Mouse (Mus musculus) forebrain, embryonic 15.5 days (tissue): ENCODE results near the gene Pros1. TPM values are rescaled to one million over a fixed set of nuclear protein-coding genes. Genes with fewer than 3 reads are reported as not detected.

Experiments
- ATAC-seq: fragments of 200-750 bp; cut with Nextera tagmentation; replicated peaks from 2 replicates; pipeline ENCODE4 v1.8.0; 2017; ENCODE audit warnings: mild to moderate bottlenecking, moderate TSS enrichment, moderate library complexity
- H3K27ac ChIP-seq: fragments of 300-500 bp; sonication (generic); replicated peaks from 2 replicates; pipeline ENCODE4 v1.5.1; 2015; ENCODE audit warnings: mild to moderate bottlenecking, inconsistent platforms
- H3K27me3 ChIP-seq: fragments of 300-500 bp; sonication (generic); 2 replicates; pipeline ENCODE4 v1.6.1; 2015; ENCODE audit warnings: inconsistent platforms
- H3K36me3 ChIP-seq: fragments of 300-500 bp; sonication (generic); 2 replicates; pipeline ENCODE4 v1.6.1; 2015; ENCODE audit warnings: mild to moderate bottlenecking, inconsistent platforms
- H3K4me1 ChIP-seq: fragments of 300-500 bp; sonication (generic); 2 replicates; pipeline ENCODE4 v1.6.1; 2015; ENCODE audit warnings: inconsistent platforms
- H3K4me2 ChIP-seq: fragments of 300-500 bp; sonication (generic); replicated peaks from 2 replicates; pipeline ENCODE4 v1.6.1; 2015; ENCODE audit warnings: mild to moderate bottlenecking, inconsistent platforms
- H3K4me3 ChIP-seq: fragments of 300-500 bp; sonication (generic); 2 replicates; pipeline ENCODE4 v1.5.1; 2015; ENCODE audit warnings: mild to moderate bottlenecking, inconsistent platforms
- H3K9ac ChIP-seq: fragments of 300-500 bp; sonication (generic); replicated peaks from 2 replicates; pipeline ENCODE4 v1.6.1; 2015; ENCODE audit warnings: mild to moderate bottlenecking, inconsistent platforms
- H3K9me3 ChIP-seq: fragments of 300-500 bp; sonication (generic); 2 replicates; pipeline ENCODE4 v1.6.1; 2016; ENCODE audit warnings: inconsistent platforms
- WGBS: fragments of 180-500 bp; shearing (Covaris S2); methylation state at CpG from one replicate; pipeline ENCODE4 v1.1.7; 2015; ENCODE audit warnings: mixed read lengths; 5-methylcytosine and 5-hydroxymethylcytosine counted together
- microRNA-seq: library from miRNA; unstranded; fragments of <30 nt; microRNA quantifications from one replicate; pipeline ENCODE4, GENCODE M21; 2016
- polyA plus RNA-seq: library from polyadenylated mRNA; unstranded; fragments of >200 nt; fragmentation: Nextera tagmentation; extraction: Ambion mirVana; gene quantifications from 2 replicates; pipeline ENCODE4 v1.2.1, GENCODE M21; 2015

The Pros1 gene
- polyA plus RNA-seq, 1 experiment from 2014 or later, result 7.3 TPM

DNA sequence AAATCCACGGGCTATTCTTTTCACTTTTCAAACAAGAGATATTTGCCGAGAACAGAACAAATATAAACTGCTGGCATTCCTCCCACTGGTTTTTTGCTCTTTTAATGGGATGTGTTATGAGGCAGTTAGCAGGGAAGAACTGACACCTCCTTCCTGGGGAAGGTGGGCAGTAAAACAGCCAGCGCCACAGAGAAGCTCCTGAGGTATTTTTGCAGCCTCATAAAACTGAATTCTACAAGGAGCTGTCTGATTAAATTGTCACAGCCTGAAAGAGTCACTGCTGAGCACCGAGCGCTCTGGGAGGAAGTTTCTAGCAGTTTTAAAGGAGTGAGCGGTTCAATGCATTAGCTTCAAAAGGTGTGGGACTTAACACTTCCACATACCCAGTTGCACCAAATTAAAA, 110.3 kb downstream of the Pros1 start:
- Histone ChIP-seq H3K4me3 (no peak overlapping the region), H3K27me3 (no peaks in the 10 kb centered on the region), H3K36me3 (no peaks in the 10 kb centered on the region), H3K9ac (no peak overlapping the region), H3K9me3 (no peaks in the 10 kb centered on the region), H3K4me1 (no peaks in the 10 kb centered on the region), H3K27ac (no peak overlapping the region), H3K4me2 (no peak overlapping the region)
- WGBS, result 80% methylated on average over 6 of the region's 6 CpGs
- ATAC-seq, result no peak

GRCm38 (mm10) chr16:62971673-62972332, 117.7 kb downstream of the Pros1 start:
- H3K9me3 ChIP-seq, result no peaks in the 10 kb centered on the region
- no peaks in the 10 kb centered on the region for H3K27me3 ChIP-seq
- no peak overlapping the region for H3K4me2 ChIP-seq
- WGBS, result 39% methylated on average over 1 of the region's 1 CpGs
- H3K9ac ChIP-seq, result no peak overlapping the region
- H3K36me3 ChIP-seq, result no peaks in the 10 kb centered on the region
- H3K4me1 ChIP-seq, result no peaks in the 10 kb centered on the region
- ATAC-seq, result no peak; the same call in 1 of the 2 replicates
- no peak overlapping the region for H3K27ac ChIP-seq
- no peak overlapping the region for H3K4me3 ChIP-seq

DNA sequence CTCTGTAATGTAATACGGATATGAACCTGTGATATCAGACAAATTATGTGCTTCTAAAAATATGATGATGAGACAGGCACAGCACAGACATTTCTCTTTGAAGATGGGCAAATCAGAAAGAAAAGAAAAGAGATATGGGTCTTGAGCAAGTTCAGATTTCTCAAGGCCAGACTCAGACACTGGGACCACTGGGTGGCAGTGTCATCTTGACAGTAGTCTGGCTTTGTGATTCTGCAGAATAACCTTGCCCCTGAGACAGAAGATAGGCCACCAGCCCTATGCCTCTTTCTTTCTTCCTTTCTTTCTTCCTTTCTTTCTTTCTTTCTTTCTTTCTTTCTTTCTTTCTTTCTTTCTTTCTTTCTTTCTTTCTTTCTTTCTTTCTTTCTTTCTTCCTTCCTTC, 120.8 kb downstream of the Pros1 start:
- no peak for ATAC-seq

More for the DNA sequence above, 120.8 kb downstream of the Pros1 start:
- no peaks in the 10 kb centered on the region for H3K9me3 ChIP-seq
- H3K4me2 ChIP-seq, result no peak overlapping the region
- no peaks in the 10 kb centered on the region for H3K36me3 ChIP-seq
- H3K27me3 ChIP-seq, result no peaks in the 10 kb centered on the region
- no peak overlapping the region for H3K9ac ChIP-seq
- 79% methylated on average over 1 of the region's 1 CpGs for WGBS
- H3K27ac ChIP-seq, result no peak overlapping the region
- no peak overlapping the region for H3K4me3 ChIP-seq
- H3K4me1 ChIP-seq, result no peaks in the 10 kb centered on the region

Small RNAs within 50 kb of the gene (microRNA-seq; reads per million reads assigned to microRNA genes)
- not detected for gene Gm25986

Other genes starting within 250 kb of the Pros1 start
- 10.7 and 13.4 TPM in 2 replicates for gene Nsun3, start 67.5 kb upstream of the Pros1 start, polyA plus RNA-seq
- 0.20 and 0.59 TPM in 2 replicates for gene Stx19, start 39.6 kb upstream of the Pros1 start, polyA plus RNA-seq
- 19.8 and 21.0 TPM in 2 replicates for gene Arl13b, start 7.3 kb upstream of the Pros1 start, polyA plus RNA-seq